Mouse (Mus musculus) cerebellum, adult (tissue): Measurements from ENCODE around the gene Gprasp1.
"Not testable (repeated sequence)": the region's sequence is repeated elsewhere in the genome, so short reads cannot be mapped to it uniquely, and the experiment has no call there.

Source experiments
- ATAC-seq: cut with Nextera tagmentation; 2 replicates; pipeline ENCODE4 v1.9.2; 2017; ENCODE audit warnings: mild to moderate bottlenecking, moderate library complexity, mixed read lengths; ENCODE audit not compliant: insufficient number of reproducible peaks, low FRiP score, low TSS enrichment

Gene Gprasp1

GRCm38 (mm10) chrX:135805780-135806179 is 63.2 kb downstream of the Gprasp1 start:
- 0 out of 2 replicates have a peak, but pooled peaks have one; percentile 45 for ATAC-seq

GRCm38 (mm10) chrX:135835896-135836295 is 93.4 kb downstream of the Gprasp1 start:
- not testable (repeated sequence) for ATAC-seq

- ATAC-seq, result no peak
Measured at GRCm38 (mm10) chrX:135837896-135838295, 95.4 kb downstream of the Gprasp1 start.

- ATAC-seq, result peak; percentile 67
Measured at GRCm38 (mm10) chrX:135838521-135839360, 96.2 kb downstream of the Gprasp1 start, which contains the start of gene Gprasp2. Gene Gprasp2, plus strand, starts transcription at chrX:135839034.

GRCm38 (mm10) chrX:135839397-135840391 is 97.2 kb downstream of the Gprasp1 start:
- peak; percentile 76 for ATAC-seq
